Mouse (Mus musculus): ENCODE results near the gene Ung. TPM values are rescaled to one million over a fixed set of nuclear protein-coding genes. Genes with fewer than 3 reads are reported as not detected.
A peak's percentile ranks its signal among the peaks of the same experiment; 100 is the strongest.

The Ung gene
- total RNA-seq, 2 experiments from 2014 or later = 2.8 to 4.1 TPM

- DNase-seq (ENCODE audit: low spot score in 2 of 2) = peak; percentile 90 to 91
Observed at GRCm38 (mm10) chr5:114130698-114131520, 723 bp downstream of the Ung start.

- no peak for DNase-seq (ENCODE audit: low spot score in 2 of 2)
Observed at GRCm38 (mm10) chr5:114131521-114131840, 1.3 kb downstream of the Ung start.

DNA sequence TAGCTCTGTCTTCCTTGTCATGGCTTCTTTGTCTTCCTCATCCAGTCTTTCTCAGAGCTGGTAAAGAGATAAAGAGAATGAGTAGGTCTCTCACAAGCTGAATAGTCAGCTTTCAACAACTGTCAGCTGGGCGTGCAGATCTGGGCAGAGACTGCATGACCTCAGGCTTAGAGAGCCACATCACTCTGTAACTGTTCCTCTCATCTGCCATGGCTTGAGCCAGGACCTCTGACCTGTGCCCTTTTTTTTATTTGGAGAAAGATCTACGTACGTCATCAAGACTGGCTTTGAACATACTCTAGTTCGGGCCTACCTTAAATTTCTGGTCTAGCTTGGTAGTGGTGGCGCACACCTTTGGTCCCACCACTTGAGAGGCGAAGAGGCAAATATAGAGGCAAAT, 2.7 kb downstream of the Ung start:
- no peak for DNase-seq (ENCODE audit: low spot score in 2 of 2)

GRCm38 (mm10) chr5:114134091-114134534, 3.9 kb downstream of the Ung start:
- peak; percentile 60 to 69 for DNase-seq (ENCODE audit: low spot score in 2 of 2)

DNA sequence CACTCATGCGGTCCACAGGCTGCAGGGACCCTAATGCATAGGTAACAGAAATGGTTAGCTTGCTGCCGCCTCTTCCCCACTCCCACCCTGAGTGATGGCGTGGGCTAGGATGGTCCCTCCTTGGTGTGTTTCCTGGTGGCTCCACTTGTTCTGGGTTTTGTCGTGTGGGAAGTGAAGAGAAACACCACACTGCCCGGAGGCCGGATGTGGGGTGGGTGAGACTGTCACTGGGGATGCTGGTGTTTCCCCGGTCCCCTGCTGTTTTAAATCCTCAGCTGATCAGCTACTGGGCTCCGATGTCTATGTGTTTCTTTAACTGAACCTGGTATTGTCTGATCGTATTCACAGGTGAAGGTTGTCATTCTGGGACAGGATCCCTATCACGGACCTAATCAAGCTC, 5.3 kb downstream of the Ung start:
- DNase-seq (ENCODE audit: low spot score in 2 of 2) = no peak

GRCm38 (mm10) chr5:114137481-114138276, 7.5 kb downstream of the Ung start:
- no peak for DNase-seq (ENCODE audit: low spot score in 2 of 2)

DNA sequence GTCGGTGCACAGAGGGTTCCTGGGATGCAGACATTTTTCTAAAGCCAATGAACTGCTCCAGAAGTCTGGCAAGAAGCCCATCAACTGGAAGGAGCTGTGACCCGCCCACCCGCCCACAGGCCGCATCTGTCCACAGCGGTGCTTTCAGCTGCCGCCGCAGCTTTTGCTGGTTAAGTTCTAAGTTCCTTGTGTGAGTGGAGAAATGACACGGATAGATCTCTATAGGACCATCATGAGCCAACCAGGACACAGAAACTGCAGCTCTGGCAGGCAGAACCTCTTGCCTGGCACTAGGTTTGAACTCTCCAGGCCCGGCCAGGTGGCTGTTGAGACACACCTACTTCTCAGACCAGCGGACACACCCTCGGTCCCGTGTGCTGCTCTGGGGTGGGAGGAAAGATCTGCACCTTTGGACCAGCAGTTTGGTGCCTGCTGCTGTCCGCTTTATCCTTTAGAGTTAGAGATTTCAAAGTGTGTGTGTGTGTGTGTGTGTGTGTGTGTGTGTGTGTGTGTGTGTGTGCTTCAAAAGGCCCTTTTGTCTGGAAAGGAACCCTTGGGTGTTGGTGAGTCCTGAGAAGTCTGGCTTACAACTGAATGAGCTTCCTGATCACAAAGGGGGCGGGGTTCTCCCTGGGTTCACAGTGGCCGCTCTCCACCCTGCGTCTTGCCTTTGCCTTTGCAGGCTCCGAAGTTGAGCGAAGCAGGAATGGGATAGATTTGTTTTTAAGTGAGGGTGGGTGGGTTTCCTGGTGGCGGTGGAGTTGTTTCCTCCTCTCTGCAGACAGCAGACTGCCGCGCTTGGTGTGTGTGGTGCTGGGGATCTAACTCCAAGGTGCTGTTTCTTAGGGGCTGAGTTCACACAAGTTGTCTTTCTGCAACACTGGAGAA, 8.3 kb downstream of the Ung start:
- no peak for DNase-seq (ENCODE audit: low spot score in 2 of 2)

- peak; percentile 75 to 81 for DNase-seq (ENCODE audit: low spot score in 2 of 2)
Observed at GRCm38 (mm10) chr5:114139175-114139574, 9.0 kb downstream of the Ung start.

DNA sequence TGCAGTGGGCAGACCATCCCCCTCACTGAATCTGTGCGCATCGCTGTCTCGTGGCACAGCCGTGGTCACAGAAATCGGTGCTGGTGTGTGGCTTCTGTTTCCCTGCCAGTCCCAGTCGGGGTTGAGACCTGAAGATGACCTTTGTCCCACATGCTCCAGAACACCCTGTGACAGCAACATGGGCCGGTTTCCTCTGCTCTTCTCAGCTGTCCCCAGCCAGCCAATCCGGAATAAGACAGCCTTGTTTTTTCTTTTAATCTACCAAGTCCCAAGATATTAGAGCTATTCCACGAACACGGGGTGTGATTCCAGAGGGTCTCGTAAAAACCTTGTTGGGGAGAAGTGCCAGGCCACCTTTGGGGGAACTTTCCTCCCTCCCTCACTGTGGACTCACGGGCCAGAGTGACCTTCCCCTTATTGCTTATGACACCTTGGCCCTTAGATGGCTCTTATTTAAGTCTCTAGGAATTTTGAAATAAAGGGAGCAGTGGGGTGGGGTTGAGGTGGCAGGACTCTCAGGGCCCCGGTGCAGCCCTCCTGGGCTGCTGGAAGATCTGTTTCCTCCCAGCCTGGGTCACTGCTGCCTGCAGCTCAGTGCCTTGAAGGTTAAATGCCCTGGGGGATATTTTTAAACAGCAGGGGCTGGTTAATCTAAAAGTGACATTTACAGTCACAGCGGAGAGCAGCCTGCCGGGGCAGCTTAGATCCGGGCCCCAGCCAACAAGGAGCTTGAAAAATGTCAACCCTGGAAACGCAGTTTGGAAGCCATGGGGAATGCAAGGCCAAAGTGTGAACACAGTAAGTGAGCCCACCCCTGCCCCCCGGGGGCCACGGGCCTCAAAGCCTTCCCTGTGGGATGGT, 16.1 kb downstream of the Ung start, which contains the start of gene Acacb:
Gene Acacb (plus strand): TSS at position 508 of the 861 bp plus-strand sequence.
- DNase-seq (ENCODE audit: low spot score in 2 of 2) = no peak

DNA sequence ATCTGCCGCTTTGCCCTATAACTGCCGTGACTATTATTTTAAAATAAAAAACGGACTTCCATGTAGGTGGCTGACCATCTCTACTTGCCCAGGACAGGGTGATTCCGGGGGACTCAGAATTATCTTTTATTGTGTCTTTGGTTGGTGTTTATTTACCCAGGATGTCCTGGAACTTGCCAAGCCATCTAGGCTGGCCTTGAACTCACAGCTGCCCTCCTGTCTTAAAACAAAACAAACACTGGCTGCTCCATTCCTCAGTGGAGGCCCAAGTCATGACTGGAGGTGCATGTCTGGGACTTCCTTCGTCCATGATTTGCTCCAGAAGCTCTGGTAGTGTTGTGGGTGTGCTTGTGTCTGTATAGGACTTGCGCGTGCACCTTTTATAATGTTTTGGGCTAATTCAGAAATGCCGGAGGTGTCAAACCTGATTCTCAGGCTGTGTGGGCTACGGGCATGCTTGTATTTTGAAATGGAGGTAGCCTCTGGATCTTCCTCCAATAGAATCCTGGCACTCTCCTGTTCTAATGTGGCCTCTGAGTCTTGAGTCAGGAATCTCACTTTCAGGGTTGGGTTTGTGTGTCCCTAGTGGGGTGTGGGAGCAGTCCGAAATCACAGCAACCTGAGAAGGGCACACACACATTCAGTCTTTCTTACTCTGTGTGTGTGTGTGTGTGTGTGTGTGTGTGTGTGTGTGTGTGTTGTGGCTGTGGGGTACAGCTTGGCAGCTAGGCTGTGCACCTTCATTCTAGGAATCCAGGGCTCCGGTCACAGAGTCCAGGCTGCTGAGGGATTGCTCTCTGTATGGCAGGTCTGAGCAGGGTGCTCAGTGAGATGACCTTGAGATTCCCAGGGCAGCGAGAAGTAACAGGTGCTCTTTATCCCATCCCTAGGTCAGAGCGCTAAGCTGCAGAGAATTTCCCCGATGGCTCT, 17.1 kb downstream of the Ung start:
- no peak for DNase-seq (ENCODE audit: low spot score in 2 of 2)

DNA sequence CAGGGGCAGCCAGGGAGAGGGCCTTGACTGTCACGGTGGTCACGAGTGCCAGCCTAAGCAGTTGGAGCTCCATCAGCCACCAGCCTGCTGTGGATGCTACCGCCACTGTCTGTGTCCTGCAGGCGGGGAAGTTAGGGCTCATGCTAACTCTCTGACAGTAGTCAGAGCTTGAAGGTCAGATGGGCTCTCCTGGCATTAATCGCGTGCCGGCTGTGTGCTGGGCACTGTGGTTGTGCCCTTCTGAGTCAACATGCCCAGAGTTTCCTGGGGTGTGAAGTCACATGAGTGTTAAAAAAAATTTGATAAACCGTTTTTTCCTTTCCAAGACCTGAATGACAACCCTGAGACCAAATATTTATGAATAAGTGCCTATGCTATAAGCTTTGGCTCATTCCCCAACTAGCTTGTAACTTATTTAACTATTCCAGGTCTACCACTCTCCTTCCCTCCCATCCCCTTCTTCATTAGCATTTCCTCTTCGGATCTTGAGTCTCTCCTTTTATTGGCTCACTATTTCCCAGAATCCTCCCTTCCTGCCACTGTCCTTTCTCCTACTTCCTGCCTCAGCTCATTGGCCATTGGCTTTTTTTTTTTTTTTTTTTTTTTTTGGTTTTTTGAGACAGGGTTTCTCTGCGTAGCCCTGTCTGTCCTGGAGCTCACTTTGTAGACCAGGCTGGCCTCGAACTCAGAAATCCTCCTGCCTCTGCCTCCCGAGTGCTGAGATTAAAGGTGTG, 22.3 kb downstream of the Ung start:
- DNase-seq (ENCODE audit: low spot score in 2 of 2) = no peak

GRCm38 (mm10) chr5:114153490-114153889, 23.3 kb downstream of the Ung start:
- no peak for DNase-seq (ENCODE audit: low spot score in 2 of 2)

DNA sequence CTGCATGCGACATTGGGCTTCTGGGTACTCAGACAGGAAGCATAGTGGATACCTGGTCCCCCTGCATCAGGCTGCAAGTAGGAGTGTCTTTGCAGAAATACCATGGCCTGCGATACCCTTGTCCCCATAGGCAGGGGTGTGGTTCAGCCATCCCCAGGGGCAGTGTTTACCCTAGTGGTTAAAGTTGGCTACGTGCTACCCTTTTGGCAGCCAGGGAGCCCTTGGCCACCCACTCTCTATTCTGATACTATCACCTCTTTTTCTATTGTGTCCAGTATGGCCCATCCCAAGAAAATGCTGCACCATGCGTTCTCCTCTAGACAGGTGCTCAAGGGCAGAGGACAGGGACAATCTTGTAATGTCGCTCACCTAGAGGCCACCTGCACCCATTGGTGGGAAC, 24.6 kb downstream of the Ung start:
- no peak for DNase-seq (ENCODE audit: low spot score in 2 of 2)

DNA sequence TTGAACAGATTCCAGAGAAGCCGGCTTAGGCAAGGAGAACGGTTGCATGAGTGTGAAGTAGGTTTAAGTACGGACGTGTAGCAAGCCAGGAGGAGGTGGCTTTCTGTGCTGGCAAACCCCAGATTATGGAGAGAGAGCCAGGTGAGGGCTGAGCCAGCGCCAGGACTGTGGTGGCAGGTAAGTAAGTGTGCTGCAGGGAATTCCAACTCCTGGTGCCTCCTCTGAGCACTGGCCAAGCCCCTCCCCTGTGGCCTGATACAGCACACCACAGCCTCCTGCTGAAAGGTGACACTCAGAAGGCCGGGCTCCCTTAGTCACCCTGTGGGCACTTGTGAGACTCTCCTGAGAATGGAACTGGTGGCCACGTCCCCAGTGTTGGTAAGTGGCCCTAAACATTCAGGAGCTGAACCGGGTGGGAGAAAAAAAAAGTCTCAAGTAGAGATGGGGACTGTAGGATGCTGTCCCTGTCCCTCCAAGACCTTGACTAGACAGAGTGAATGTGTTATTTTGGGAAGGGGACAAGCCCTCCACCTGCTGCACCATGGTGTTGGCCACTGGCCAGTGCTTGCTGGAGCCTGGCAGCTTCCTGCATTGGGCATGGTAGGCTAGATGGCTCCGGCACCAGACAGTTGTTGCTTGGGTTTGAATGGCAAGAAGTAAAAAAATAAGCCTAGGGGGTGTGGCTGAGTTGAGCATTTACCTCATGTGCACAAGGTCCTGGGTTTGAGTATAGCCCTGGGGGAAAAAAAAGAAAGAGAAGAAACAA, 25.2 kb downstream of the Ung start:
- DNase-seq (ENCODE audit: low spot score in 2 of 2) = no peak

DNA sequence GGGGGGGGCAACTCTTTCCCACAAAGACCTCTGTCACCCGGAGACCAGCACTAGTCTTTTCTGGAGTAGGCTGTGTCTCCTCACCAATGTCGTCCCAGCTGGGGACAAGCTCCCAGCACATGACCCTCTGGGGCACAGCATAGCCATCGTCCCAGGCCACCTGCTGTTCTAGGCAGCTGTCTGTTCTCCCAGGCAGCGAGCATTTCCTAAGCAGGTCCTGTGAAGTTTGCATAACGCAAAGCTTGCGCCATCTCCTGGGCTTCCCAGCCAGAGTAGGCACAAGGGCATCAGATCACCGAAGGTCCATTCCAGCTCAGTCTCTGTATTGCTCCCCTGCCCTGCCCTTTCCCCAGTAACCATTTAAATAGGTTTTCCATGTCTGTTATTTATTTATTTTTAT, 27.1 kb downstream of the Ung start:
- no peak for DNase-seq (ENCODE audit: low spot score in 2 of 2)

DNA sequence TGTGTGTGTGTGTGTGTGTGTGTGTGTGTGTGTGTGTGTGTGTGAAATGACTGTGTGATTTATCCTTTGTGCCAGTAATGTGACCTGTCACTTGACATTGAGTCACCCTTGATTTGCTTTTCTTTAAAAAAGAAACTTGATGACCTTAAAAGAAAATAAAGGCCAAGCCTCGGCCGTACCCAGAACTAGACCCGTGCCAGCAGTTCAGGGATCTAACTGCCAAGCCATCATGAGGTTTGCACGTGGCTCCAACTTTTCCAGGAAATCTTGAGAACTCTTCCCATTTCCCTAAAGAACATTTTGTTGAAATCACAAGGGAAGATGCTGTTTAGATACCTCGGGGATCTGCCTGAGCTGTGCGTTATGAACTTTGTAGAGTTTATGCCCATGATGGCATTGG, 31.2 kb downstream of the Ung start:
- no peak for DNase-seq (ENCODE audit: low spot score in 2 of 2)

- no peak for DNase-seq (ENCODE audit: low spot score in 2 of 2)
Observed at GRCm38 (mm10) chr5:114162106-114162815, 32.1 kb downstream of the Ung start.
